Mouse (Mus musculus) heart, postnatal 10 days (tissue): ENCODE measurements around the gene Olig1. TPM values are rescaled to one million over a fixed set of nuclear protein-coding genes. Genes with fewer than 3 reads are reported as not detected.

Experiments
- DNase-seq, 2 experiments: peaks; one replicate each; pipeline ENCODE4 v3.0.0; 2021
- intact Hi-C: fragments of 180-260 bp; cut with DNase I; formaldehyde crosslinking; loops from one replicate; pipeline ENCODE4 v1.15.1; 2025
- total RNA-seq, 2 experiments: library from RNA; stranded (reverse); gene quantifications; 2 replicates each; pipeline ENCODE4 v1.2.3; 2021

Olig1 gene
- total RNA-seq, result not detected

DNA sequence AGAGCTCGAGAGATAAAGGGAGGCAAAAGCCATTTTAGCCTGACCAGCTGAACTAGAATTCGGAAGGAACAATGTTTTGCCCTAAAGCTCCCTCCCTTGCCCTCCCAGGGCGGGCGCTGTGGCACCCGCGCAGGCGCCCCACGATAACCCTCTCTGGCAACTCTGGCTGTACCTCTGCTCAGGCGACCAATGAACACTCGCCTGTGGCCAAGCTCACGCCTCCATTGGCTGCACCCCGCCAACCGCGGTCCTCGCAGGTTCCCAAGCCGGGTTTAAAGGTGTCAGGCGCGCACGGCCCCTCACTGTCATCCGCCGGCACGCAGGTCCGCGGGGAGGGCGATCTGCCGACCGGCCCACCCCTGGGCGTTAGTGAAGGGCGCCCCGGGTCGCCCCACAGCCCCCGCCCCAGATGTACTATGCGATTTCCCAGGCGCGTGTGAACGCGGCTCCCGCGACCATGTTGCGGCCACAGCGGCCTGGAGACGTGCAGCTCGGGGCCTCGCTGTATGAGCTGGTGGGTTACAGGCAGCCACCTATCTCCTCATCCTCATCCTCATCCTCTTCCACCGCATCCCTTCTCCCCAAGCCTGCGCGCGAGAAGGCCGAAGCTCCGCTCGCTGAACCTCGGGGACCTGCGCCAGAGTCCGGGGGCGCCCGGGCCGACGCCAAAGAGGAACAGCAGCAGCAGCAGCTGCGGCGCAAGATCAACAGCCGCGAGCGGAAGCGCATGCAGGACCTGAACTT, at the start of gene Olig1:
Olig1 (plus strand) TSS at position 305 of the 744 bp plus-strand sequence.
- peak; percentile 68 for DNase-seq
- intact Hi-C loops, result no loop called here

DNA sequence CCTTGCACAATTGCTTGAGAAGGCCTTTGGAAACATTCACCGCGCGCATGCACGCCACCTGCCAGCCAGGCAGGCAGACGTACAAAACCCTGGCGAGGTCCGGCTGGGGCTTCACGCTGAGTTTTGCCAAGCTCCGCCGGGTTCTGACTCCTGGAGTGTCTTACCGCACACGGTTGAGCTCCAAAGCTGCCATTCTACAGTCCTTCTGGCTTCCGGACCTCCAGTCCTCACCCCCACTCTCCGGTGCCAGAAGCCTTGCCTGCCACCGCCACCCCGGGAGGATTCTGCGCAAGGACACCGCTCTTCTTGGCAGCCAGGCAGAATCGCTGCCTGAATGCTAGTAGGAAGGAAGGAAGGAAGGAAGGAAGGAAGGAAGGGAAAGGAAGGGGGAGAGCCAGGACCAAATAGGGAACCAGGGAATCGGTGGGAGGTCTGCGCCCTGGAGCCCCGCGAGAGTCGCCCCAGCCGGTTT, 47.4 kb upstream of the Olig1 start:
- peak in 1 of 2 experiments; percentile 11 for DNase-seq
- intact Hi-C loops, result no loop called here

DNA sequence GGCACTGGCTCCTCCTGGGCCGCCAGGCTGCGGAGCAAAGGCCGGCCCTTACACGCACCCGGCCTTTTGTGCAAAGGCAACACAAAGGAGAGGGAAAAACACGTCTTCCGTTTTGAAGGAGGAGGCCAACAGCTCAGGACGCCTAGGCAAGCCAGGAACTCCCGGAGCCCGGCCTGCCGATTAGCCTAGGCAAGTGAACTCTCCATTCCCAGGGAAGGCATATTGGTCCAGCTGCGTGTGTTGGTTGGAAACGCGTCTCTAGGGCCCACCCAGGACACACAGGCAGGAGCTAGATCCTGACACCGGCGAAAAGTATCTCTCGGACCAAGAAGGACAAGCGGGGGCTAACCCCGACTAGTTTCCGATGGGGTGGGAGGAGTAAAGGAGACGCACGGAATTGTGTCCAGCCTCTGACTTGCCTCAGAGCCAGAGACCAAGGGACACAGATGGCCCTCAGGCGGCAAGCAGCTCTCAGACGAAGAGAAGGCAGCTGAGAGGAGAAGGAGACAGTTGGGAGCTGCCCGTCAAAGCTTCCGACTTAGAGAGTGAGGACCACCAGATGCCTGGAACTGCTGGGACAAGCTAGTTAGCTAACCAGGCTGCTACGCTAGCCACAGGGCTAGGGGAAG, 46.8 kb upstream of the Olig1 start:
- intact Hi-C loops, result no loop called here
- DNase-seq, result peak in 1 of 2 experiments; percentile 23

DNA sequence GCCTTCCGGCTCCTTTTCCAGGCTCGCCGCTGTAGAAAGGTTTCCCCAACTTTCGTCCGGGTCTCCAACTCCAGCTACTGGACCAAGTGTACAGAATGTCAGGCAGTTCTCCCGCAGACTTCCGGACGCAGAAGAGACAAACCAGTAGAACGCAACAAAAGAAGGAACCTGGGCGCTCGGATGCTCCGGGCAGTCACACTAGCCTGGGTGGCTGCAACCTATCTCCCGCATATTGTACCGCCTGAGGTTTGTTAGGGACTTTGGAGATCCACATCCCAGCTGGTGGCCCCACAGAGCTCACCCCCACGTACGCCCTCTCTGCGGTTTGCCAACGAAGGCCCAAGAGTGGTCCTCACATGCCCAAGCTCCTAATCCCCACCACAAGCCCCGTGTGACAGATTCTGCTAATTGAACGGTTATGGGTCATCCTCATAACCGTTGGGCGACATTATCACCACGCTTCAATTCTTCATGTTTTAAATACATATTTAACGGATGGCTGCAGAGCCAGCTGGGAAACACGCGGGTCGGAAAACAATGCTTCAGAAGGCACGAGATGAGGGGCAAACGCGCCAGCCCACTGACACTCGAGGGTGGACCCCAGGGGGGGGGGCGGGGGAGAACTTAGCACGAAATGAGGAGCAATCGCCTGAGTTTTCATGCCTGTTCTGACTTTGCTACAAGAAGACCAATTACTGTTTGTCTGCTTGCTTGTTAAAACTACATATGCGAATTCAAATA, 46.1 kb upstream of the Olig1 start:
- intact Hi-C loops, result no loop called here
- DNase-seq, result no peak

DNA sequence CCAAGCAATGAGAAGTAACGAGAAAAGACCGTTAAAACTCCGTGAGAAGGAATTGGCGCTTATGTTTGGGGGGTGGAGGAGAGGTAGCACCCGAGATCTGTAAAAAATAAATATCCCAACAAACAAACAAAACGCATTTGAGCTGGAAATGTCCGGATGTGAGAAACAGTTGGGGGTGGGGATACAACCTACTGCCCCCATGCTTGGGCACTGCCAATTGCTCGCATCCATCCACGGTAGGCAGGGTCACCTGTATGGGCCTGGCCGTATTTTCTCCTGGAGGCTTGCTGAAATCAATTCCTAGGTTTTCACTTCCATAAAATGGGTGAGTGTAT, 45.5 kb upstream of the Olig1 start:
- DNase-seq, result no peak
- intact Hi-C loops, result no loop called here

DNA sequence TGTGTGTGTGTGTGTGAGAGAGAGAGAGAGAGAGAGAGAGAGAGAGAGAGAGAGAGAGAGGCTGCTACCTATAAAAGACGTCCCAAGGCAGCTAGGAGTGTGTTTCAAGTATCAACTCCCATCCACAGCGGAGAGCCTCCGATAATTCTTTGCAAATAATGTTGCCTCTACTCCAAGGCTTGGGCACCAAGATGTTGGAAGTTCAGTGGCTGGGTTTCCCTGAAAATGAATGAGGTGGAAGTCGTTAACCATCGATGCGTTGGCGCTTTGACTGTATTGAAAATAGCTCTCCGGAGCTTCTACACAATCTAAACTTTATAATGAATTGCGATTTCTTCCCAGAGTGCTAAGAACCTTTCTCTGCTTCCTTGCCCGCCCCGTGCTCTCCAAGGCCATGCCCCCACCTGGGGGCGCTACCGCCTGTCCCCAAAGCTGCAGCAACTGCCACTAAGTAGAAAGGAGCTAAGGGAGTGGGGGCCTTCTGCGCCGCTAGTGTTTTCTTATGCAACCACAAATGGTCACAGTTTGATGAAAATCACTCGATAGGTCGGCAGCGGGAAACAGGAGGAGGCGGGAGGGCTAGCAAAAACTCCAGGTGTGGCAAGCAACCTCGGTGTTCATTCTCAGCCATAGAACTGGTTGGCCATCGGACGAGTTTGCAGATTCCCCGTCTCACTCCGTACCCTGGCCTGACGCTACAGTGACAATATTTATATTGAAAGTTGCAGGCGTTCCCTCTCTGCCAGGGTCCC, 44.9 kb upstream of the Olig1 start:
- intact Hi-C loops, result no loop called here

DNA sequence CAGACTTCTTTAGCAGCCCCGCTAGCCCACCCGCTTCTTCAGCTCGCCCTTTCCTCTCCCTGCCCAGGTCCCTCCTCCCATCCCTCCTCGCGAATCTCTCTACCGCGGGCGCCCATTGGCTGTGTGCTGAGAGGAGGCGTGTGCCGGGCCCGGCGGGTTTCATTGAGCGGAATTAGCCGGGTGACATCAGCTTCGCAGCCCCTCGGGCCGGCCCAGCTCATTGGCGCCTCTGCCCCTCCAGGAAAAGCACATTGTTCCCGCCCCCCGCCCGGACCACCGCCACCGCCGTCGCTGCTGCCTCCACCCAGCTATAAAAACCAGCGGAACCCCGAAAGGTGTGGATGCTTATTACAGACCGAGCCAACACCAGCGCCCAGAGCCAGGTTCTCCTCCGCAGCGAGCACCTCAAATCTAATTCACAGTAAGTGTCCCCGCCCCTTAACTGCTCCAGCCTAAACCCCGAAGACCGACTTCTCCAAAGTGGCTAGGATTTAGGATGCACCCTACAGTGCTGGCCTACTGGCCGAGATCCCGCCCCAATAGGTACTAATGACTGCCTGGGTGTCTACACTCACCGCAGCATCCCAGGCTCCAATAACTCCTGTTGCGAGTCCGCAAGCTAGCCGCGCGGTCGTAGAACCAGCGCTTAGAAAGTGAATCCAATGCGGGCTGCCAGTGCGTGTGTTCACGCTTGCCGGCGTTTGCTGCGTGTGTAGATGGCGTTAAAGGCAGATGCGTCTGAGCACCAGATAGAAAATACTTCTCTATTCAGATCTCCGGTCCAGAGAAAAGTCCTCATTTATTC, 44.1 kb upstream of the Olig1 start, which contains the start of gene Olig2:
Olig2 (plus strand) TSS at position 225 of the 805 bp plus-strand sequence.
- intact Hi-C loops, result no loop called here
- no peak for DNase-seq

More for the DNA sequence above, 44.9 kb upstream of the Olig1 start:
- DNase-seq, result peak in 1 of 2 experiments; percentile 14

DNA sequence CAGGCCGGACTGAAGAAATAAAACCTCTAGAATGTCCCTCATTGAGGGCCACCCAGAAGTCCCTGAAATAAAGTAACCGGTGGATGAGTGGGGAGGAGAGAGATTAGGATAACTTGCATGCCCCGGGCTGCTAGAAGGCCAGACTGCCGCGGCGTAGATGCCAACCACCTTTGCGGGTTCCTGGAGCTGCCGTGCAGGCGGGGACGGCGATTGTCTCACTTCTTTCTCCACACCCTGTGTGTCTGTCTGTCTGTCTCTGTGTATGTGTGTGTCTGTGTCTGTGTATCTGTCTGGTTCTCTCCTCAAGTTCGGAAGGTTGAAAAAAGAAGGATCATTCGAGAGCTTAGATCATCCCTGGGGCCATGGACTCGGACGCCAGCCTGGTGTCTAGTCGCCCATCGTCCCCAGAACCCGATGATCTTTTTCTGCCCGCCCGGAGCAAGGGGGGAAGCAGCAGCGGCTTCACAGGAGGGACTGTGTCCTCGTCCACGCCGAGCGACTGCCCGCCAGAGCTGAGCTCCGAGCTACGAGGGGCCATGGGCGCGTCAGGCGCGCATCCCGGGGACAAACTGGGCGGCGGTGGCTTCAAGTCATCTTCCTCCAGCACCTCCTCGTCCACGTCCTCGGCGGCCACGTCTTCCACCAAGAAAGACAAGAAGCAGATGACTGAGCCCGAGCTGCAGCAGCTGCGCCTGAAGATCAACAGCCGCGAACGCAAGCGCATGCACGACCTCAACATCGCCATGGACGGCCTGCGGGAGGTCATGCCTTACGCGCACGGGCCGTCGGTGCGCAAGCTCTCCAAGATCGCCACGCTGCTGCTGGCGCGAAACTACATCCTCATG, 43.3 kb upstream of the Olig1 start:
- DNase-seq, result no peak
- intact Hi-C loops, result no loop called here

DNA sequence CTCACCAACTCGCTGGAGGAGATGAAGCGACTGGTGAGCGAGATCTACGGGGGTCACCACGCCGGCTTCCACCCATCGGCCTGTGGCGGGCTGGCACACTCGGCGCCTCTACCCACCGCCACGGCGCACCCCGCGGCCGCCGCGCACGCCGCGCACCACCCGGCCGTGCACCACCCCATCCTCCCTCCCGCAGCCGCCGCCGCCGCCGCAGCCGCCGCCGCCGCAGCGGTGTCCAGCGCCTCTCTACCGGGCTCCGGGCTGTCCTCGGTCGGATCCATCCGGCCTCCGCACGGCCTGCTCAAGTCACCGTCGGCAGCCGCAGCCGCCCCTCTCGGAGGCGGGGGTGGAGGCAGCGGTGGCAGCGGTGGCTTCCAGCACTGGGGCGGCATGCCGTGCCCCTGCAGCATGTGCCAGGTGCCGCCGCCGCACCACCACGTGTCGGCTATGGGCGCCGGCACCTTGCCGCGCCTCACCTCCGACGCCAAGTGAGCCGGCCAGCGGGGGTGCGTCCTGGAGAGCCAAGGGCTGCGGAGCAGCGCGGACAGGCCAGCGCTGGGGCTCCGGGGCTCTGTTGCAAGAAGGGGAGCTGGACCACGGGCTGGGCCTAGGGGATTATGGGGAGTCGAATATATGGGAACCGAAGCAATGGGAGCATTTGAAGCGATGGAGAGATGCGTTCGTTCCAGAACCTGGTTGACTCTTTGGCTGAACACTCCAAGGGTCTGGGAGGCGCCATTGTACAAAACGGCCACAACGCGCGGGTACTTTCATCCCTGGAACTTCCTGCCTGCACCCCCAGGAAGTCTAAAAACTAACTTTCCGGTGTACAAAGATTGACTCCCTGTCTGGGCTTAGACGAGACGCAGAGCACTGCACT, 42.5 kb upstream of the Olig1 start:
- intact Hi-C loops, result no loop called here
- no peak for DNase-seq

DNA sequence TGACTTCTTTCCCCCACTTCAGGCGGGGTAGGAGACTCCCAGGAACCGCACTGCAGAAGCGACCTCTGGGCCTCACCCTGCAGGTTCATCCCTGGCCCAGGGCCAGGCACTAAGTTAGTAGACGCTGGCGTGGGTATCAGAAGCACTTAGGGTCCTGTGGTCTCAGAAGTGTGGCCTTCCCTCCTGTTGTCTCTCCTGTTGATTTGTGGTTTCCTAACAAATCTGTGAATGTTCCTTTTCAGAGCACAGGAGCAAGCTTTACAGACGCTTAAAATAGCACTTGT, 41.9 kb upstream of the Olig1 start:
- intact Hi-C loops, result no loop called here

DNA sequence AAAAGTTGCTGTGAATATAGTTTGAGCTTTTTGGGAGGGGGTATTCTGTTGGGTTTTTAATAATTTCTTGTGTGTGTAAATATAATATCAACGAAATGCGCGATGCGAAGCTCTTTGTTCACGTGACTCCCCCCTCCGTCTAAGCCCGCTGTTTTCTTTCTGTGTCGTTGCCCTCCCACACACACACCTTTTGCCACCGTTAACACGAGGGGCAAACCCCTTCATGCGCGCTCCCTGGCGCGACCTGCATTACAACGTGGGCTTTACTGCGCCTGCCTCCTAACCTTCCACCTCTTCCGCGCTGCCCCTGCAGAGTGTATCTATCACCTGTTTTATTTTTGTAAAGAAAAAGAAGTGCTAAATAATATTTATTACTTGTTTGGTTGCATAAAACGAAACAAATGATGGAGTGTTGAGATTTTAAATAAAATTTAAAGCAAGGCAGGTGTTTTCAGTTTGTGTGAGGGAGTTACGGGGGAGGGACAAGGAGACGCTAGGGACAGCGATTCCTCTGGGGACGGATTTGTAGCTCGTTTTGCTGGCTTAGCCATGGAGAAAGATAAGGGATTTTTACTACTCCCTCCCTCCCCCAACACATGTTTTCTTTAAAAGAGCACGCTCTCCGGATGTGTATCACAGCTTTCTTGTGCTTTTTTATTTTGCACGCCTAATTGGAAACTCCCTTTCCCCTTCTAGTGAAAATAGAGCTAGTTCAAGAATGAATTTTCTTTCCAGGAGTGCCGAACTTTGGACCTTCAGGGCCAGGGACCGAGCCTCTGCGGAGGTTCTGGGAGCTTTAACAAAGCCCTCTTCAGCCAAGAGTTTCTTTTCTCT, 41.1 kb upstream of the Olig1 start:
- DNase-seq, result no peak
- intact Hi-C loops, result no loop called here

More for the DNA sequence above, 41.9 kb upstream of the Olig1 start:
- DNase-seq, result no peak

DNA sequence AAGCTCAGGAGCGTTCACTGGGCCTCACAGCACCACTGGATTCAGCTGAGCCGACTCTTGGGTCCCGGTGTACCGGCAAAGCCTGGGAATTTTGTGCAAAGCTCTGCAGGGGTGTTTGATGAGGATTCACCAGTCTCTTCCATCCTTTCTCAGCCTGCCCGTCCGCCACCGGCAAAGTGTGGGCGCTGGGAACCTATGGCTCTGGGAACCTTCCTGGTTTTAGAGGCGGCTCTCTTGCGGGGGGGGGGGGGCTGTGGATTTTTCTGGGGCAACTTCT, 40.6 kb upstream of the Olig1 start:
- no peak for DNase-seq
- intact Hi-C loops, result no loop called here

DNA sequence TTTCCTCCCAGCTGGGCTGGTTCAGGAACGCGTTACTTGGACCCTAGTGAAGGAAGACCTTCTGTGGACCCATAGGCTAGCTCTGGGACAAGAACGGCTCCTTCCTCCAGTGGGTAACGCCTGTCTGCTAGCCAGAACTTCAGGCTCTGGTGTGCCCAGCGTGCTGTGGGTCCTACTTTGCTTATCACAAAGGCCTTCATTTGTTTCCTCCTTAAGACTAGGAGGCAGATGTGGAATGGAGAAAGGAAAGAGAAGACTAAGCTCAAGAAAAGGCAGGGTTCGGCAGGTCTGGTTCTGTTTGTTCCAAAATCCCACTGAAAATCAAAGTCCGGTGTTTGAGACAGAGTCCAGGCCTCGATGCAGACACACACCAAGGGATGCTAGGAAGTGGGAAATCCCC, 39.9 kb upstream of the Olig1 start:
- DNase-seq, result no peak
- intact Hi-C loops, result no loop called here

DNA sequence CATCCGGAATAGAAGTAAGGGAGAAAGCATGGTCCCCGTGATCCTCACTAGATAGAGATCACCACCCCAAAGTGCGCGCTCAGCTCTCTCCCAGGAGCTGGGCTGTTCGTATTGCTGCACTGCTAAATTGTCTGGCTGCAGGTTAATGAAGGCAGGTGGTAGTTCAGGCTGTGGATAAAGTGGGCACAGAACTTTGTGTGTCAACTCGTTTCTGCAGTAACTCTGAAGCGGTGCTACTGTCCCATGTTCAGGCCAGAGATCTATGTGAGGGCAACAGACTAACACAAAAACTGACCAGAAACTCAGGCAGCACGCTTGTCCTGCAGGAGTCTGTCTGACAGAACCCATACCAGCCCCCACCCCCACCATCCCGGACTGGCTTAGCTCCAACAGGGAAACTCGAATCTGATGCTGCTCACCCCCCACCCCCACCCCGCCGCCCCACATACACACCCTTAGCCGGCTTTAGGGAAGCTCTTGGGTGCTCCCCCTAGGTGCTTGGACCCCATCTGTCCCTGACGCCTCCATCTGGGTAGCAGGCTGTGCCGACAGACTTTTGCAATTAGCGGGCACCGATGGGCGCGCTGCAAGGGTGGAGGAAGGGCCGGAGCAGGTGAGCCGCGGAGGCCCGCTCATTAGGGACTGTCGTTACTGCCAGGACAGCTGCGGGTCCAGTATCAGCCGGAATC, 37.6 kb upstream of the Olig1 start:
- intact Hi-C loops, result no loop called here
- no peak for DNase-seq

DNA sequence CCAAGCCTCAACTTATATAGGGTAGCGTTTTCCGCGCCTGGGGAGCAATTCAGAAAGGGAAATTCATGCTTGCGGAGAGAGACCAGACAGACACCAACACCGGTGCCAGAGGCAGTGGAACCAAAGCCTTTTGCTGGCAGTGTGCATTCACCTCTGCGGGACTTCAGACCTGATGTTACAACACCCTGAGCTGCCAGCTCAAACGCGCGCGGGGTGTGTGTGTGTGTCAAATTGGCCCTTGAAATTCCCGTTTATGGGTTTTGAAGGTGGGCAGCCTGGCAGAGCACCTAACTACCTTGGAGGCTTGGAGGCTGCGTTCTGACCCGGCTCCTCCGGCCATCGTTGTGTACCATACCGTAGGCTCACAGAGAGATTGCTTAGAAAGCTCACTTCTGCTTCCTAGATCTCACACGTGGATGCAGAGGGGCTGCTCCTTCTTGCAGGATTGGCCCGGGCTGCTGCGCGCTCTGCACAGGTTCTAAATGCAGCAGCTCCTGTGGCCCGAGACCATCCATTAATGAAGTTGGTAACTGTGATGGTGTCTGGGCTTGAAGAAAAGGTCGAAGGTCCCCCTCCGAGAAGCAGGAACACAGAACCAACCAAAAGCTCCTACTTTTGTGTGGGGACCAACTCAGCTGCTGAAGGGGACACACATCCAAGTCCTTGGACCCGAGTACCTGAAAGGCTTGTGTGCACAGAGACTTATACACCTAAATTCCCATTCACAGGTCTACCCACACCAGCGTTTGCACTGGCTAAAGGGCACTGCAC, 36.9 kb upstream of the Olig1 start:
- no peak for DNase-seq
- intact Hi-C loops, result no loop called here

DNA sequence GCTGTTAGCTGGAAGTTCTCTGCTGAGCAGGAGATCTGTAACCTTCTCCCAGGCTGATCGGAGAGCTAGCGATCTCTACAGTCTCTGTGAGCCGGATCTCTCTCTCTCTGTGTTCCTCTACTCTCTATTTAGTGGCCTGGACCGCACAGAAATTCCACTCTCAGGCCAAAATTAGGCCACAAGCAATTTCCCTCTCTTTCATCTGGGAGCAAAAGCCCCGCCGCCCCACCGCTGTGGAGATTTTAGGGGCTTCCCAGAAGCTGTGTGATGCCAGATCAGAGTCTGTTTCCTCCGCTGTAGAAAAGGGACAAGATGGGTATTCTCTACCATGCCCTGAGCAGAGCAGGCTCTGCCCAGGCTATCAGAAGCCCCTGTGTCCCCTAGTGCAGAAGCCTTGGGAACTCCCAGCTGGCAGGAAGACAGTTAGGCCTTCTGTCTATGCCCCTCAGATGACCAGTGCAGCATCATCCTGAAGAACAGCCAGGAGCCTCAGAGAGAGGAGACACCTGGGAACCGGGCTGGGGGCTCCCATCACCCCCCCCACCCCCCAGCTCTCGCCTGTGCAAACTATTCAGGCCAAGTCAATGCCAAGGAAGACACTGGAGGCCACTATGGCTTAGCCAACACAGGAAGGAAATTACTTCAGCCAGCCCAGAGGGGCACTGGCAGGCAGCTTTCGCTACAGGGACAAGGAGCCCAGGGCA, 36.2 kb upstream of the Olig1 start:
- intact Hi-C loops, result no loop called here
- DNase-seq, result no peak
